Mouse (Mus musculus): Measurements from ENCODE around the gene Shkbp1. TPM values are rescaled to one million over a fixed set of nuclear protein-coding genes. Genes with fewer than 3 reads are reported as not detected.

The Shkbp1 gene
- polyA plus RNA-seq, 1 experiment = 51.0 TPM

DNA sequence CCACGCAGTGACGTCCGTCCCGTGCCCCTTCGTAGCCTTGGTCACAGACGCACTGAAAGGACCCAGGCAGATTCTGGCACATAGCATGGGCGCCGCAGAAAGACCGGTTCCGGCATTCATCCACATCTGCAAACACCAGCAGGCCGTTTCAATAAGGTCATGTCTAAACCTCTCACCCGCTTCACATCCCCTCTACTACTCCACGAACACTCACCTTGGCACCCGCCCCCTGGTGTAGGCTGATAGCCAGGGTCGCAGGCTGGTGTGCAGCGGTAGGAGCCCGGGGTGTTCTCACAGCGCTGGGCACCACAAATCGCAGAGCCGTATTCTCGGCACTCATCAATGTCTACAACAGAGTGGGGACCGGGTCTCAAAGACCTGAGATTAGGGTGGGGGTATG is 36.4 kb downstream of the Shkbp1 start:
- TF ChIP-seq CTCF (IDR thresholded peaks at IDR 0.05; ENCODE audit: low read depth, low read length) (no peak), POLR2A (IDR thresholded peaks at IDR 0.05; ENCODE audit: borderline replicate concordance, low read depth, low read length) (no peak)
- H3K4me1 ChIP-seq (ENCODE audit: control insufficient read depth, insufficient read depth, low read length) = peaks cover 3% of the 10 kb centered on the region
- H3K27ac ChIP-seq (ENCODE audit: insufficient read depth, low read depth, low read length) = no peak overlapping the region
- H3K4me3 ChIP-seq (ENCODE audit: insufficient read depth, low read length) = no peak overlapping the region

DNA sequence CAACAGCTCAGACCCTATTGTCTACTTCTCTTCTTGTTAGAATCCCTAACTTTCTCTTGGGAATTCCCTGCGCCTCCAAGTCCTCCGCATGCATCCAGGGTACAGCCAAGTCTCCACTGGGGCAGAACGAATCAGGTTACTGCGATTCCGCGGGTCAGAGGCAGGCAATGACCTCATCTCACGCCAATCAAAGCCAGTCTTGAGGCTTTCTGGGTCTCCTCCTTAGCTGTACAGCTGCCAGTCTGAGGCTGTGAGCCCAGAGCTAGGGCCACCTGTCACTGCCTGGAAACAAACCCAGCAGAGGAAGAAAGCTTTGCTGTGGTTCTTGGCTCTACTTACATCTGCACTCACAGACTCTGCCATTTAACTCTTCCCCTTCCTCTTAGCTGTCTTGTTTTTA is 39.9 kb downstream of the Shkbp1 start:
- H3K4me1 ChIP-seq (ENCODE audit: control insufficient read depth, insufficient read depth, low read length) = no peaks in the 10 kb centered on the region
- no peak overlapping the region for H3K4me3 ChIP-seq (ENCODE audit: insufficient read depth, low read length)
- TF ChIP-seq CTCF (IDR thresholded peaks at IDR 0.05; ENCODE audit: low read depth, low read length) (no peak), POLR2A (IDR thresholded peaks at IDR 0.05; ENCODE audit: borderline replicate concordance, low read depth, low read length) (no peak)
- H3K27ac ChIP-seq (ENCODE audit: insufficient read depth, low read depth, low read length) = no peak overlapping the region

DNA sequence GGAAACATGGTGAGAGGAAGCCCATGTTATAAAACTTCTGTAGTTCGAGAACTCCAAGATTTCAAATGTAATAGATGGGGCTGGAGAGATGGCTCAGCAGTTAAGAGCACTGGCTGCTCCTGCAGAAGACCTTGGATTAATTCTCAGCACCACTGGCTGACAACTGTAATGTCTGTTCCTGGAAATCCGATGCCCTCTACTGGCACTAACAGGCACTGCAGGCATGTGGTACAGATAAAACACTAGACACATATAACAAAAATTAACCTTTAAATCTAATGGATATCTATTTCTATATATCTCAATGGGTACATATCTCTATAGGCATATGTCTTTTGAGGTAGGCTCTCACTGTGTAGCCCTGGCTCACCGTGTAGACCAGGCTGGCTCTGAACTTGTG is 41.4 kb downstream of the Shkbp1 start:
- Histone ChIP-seq H3K27ac (ENCODE audit: insufficient read depth, low read depth, low read length) (no peak overlapping the region), H3K4me1 (ENCODE audit: control insufficient read depth, insufficient read depth, low read length) (no peaks in the 10 kb centered on the region), H3K4me3 (ENCODE audit: insufficient read depth, low read length) (no peak overlapping the region)
- no peak; the same call in 1 of the 2 replicates for TF ChIP-seq CTCF (IDR thresholded peaks at IDR 0.05; ENCODE audit: low read depth, low read length)
- TF ChIP-seq POLR2A (IDR thresholded peaks at IDR 0.05; ENCODE audit: borderline replicate concordance, low read depth, low read length) = no peak

DNA sequence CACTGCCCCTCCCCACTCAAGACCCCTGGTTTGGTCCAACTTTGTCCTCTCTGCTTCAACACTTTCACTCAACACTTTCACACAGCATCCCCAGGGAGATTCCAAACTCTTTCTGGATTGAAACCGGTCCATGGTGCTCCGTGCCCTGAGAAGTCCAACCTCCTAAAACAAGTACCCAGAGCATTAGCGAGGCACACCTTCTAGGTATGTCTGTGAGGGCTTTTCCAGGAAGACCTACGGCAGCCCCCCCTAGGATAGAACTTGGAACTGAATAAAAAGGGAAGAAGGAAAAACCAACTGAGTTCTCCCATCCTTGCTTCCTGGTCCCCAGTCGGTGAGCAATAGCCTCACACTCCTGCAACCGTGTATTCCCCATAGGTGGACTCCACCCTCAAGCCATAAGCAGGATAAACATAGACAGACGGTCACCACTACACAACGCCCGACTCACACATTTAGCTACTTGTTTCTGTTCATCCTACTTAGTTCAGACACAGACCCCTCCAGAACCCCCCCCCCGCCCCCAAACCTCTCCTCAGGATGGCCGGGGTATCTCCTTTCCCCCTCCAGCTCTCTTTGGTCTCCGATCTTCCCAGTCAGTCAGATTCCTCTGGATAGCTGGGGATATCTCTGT is 44.1 kb downstream of the Shkbp1 start:
- no peaks in the 10 kb centered on the region for H3K4me1 ChIP-seq (ENCODE audit: control insufficient read depth, insufficient read depth, low read length)
- no peak overlapping the region for H3K27ac ChIP-seq (ENCODE audit: insufficient read depth, low read depth, low read length)
- no peak overlapping the region for H3K4me3 ChIP-seq (ENCODE audit: insufficient read depth, low read length)
- TF ChIP-seq CTCF (IDR thresholded peaks at IDR 0.05; ENCODE audit: low read depth, low read length) (no peak), POLR2A (IDR thresholded peaks at IDR 0.05; ENCODE audit: borderline replicate concordance, low read depth, low read length) (no peak)

DNA sequence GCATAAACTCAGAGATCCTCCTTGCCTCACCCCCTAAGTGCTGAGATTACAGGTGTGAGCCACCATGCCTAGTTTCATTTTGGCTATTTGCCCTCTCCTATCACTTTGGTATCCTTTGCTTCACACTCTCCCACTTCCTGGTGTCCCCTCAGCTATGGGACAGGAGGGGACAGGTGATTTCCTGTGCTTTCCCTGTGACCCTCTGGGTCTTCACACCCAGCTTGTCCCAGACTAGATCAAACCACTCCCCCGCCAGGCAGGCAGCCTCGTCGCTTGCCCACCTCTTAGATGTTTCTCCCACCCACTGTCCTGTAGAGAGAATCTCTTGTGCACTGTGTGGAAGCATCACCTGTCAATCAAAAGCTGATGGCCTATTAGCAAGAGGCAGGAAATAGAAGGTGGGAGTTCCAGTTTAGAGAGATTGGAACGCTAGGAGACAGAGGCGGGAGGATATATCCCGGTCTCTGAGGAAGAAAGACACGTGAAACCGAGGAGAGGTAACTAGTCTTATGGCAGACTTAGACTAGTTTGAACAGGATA is 44.8 kb downstream of the Shkbp1 start:
- Histone ChIP-seq H3K27ac (ENCODE audit: insufficient read depth, low read depth, low read length) (no peak overlapping the region), H3K4me3 (ENCODE audit: insufficient read depth, low read length) (no peak overlapping the region), H3K4me1 (ENCODE audit: control insufficient read depth, insufficient read depth, low read length) (no peaks in the 10 kb centered on the region)
- no peak for TF ChIP-seq POLR2A (IDR thresholded peaks at IDR 0.05; ENCODE audit: borderline replicate concordance, low read depth, low read length)
- TF ChIP-seq CTCF (IDR thresholded peaks at IDR 0.05; ENCODE audit: low read depth, low read length) = no peak

DNA sequence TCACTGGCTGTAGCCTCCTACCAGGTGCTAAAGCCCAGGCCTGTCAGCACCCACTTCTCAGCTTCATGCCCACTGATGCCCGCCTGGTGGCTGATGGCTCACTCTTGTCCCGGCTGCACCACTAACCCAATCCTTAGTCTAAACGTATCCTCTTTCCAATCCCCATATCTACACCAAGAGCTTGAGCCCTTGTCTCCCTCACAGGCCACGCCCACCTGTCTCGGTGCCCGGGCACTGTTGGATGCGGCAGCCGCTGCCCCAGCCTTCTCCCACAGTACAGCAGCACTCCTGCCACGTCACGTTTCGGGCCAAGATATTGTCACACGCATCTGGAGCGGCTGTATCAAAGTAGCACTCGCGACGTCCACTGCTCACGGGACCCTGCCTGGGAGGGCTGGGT is 45.5 kb downstream of the Shkbp1 start:
- Histone ChIP-seq H3K27ac (ENCODE audit: insufficient read depth, low read depth, low read length) (no peak overlapping the region), H3K4me3 (ENCODE audit: insufficient read depth, low read length) (peak overlapping the region; percentile 16; the same call in 1 of the 2 replicates), H3K4me1 (ENCODE audit: control insufficient read depth, insufficient read depth, low read length) (no peaks in the 10 kb centered on the region)
- TF ChIP-seq CTCF (IDR thresholded peaks at IDR 0.05; ENCODE audit: low read depth, low read length) = no peak
- TF ChIP-seq POLR2A (IDR thresholded peaks at IDR 0.05; ENCODE audit: borderline replicate concordance, low read depth, low read length) = no peak

DNA sequence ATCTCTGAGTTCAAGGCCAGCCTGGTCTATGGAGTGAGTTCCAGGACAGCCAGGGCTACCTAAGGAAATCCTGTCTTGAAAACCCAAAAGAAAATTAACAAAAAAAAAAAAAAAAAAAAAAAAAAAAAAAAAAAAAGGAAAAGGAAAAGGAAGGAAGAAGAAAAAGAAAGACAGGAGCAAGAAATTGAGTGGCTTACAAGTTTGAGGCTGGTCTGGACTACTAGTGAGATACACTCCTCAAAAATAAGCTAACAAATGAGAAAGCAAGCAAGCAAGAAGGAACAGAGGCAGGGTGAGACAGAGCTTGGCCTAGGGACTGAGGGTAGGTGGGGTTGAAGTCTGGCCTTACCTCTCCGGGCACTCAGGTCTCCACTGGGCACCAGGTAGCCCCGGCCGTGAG is 46.0 kb downstream of the Shkbp1 start:
- no peak overlapping the region for H3K4me3 ChIP-seq (ENCODE audit: insufficient read depth, low read length)
- TF ChIP-seq POLR2A (IDR thresholded peaks at IDR 0.05; ENCODE audit: borderline replicate concordance, low read depth, low read length) (no peak), CTCF (IDR thresholded peaks at IDR 0.05; ENCODE audit: low read depth, low read length) (no peak)

DNA sequence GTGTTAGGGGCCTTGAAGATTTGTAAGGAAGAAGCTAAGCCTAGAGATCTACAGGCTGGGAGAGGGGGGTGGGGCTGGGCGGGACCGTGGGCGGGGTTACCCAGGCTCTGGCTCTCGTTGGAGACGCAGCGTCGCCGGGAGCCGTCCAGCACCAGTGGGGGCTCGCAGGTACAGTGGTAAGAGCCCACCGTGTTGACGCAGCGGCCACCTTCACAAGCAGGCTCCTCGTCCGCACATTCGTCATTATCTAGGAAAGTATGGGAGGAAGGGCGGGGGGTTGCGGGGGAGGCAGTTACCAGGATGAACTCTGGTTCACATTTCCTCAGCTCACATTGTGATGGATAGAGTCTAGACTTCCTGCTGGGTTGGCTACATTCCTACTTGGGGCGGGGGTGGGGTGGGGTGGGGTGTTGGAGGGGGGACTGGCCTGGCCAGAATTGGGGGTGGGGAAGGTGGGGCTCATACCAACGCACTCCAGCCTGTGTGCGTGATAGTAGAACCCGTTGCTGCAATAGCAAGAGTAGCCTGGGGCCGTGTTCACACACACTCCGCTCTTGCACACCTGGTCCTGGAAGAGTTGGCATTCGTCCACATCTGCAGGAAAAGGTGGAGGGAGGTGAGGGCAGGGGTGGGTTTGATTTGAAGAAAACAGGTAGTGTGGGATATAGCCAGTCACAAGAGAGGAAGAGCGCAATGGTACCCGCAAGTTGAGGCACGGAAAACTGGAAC is 46.8 kb downstream of the Shkbp1 start:
- no peak for TF ChIP-seq POLR2A (IDR thresholded peaks at IDR 0.05; ENCODE audit: borderline replicate concordance, low read depth, low read length)
- TF ChIP-seq CTCF (IDR thresholded peaks at IDR 0.05; ENCODE audit: low read depth, low read length) = no peak
- Histone ChIP-seq H3K27ac (ENCODE audit: insufficient read depth, low read depth, low read length) (no peak overlapping the region), H3K4me1 (ENCODE audit: control insufficient read depth, insufficient read depth, low read length) (no peaks in the 10 kb centered on the region), H3K4me3 (ENCODE audit: insufficient read depth, low read length) (no peak overlapping the region)

More for the DNA sequence above, 46.0 kb downstream of the Shkbp1 start:
- H3K4me1 ChIP-seq (ENCODE audit: control insufficient read depth, insufficient read depth, low read length) = no peaks in the 10 kb centered on the region
- no peak overlapping the region for H3K27ac ChIP-seq (ENCODE audit: insufficient read depth, low read depth, low read length)

DNA sequence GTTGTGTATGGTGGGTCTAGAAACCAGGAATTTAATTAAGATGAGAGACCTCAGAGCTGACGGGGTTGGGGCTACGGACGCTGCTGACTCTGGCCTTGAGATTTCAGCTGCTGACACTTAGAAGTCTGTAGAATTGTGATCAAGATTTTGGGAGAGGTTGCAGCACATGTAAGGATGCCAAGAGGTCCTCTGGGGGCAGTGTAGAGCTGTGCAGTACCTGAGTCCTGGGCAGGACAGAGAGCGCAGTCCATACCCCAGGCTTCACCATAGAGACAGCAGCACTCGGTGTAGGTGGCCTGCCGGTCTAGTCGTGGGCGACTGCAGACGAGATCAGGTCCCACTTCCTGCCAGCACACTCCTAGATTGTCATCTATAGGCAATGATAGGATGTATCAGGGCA is 48.3 kb downstream of the Shkbp1 start:
- H3K27ac ChIP-seq (ENCODE audit: insufficient read depth, low read depth, low read length) = no peak overlapping the region
- H3K4me1 ChIP-seq (ENCODE audit: control insufficient read depth, insufficient read depth, low read length) = no peaks in the 10 kb centered on the region
- no peak overlapping the region for H3K4me3 ChIP-seq (ENCODE audit: insufficient read depth, low read length)
- no peak for TF ChIP-seq POLR2A (IDR thresholded peaks at IDR 0.05; ENCODE audit: borderline replicate concordance, low read depth, low read length)
- TF ChIP-seq CTCF (IDR thresholded peaks at IDR 0.05; ENCODE audit: low read depth, low read length) = no peak
